Comparison of ENCODE assay signal across 8 mouse cellular contexts in the genomic region with DNA sequence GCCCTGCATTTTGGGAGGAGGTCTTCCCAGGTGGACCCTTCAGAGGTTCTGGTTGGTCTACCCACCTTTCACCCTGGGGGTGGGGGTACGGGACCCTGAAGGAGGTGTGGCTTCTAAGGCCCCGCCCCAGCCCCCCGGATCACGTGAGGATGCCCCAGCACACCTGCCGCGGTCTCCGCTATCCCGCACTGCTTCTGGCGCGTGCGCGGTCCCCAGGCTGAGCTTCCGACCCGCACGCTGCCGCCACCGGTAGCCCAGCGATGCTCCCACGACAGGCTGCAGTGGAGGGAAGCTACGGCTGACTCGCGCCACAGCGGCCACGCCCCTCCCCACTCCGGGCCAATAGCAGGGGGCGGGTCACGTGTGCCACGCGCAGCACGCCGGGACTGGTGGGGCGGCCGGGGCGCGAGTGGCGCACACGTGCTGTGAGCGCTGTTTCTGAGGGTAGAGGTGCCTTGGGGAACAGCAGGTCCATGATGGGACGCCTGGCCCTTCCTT. TPM values are rescaled to one million over a fixed set of nuclear protein-coding genes. Genes with fewer than 3 reads are reported as not detected.
DNase-seq lines count a peak whose midpoint lies in the region; ATAC-seq lines count a peak whose summit lies in the region.

A gene (minus strand): TSS at position 319 of the 498 bp plus-strand sequence.

- ATAC-seq in inflammation-experienced regulatory T-cells, adult 6 months, result peak; percentile 97

- DNase-seq in adrenal gland, adult (ENCODE audit: inconsistent age in 2 of 2, low spot score in 1 of 2), result peak; percentile 92 to 94
- peak; percentile 87 for DNase-seq in embryo, embryonic 10.5 days (ENCODE audit: low spot score)
- peak; percentile 89 for DNase-seq in gastrocnemius, postnatal 14 days
- DNase-seq in left cerebral cortex, postnatal 25 days (ENCODE audit: low spot score in 2 of 2), result peak; percentile 85 to 89
- peak; percentile 89 for DNase-seq in mesoderm, embryonic 11.5 days (ENCODE audit: low read depth, low spot score)
- peak; percentile 91 for DNase-seq in right cerebral cortex, postnatal 4 days
- DNase-seq in yolk sac, embryonic 10.5 days (ENCODE audit: low spot score), result peak; percentile 70

- intact Hi-C loops in gastrocnemius, postnatal 14 days (cut with DNase I; ENCODE audit: low total_unique reads), result no loop called here
- intact Hi-C loops in left cerebral cortex, postnatal 25 days (cut with DNase I), result loop anchor here (2.0 kb wide), 1 partner anchor 22 kb away; no protein-coding TSS in a partner anchor

RNA-seq across cellular contexts. Expression of the gene that starts here (rescaled TPM):
- total RNA-seq in gastrocnemius, postnatal 14 days (2021), result 1 to 10 TPM; 1.2 to 1.6 TPM
- polyA plus RNA-seq in inflammation-experienced regulatory T-cells, adult 6 months (2017; shearing (Covaris generic)), result 1 to 10 TPM; 1.5 to 4.6 (median 2.5) TPM
- total RNA-seq in left cerebral cortex, postnatal 25 days (2021), result 10 to 100 TPM; 11.8 to 12.0 TPM

Comparison
In these comparisons a context has a peak if more than half of its experiments do, and no peak if none do; other contexts are left out.
1. Peak in every context shown above with its lines: DNase-seq and ATAC-seq.
2. RNA of the gene that starts here (total RNA-seq): 11.8 to 12.0 TPM in left cerebral cortex, postnatal 25 days; 1.2 to 1.6 TPM in gastrocnemius, postnatal 14 days; every median in the first group is over 4 times any median in the second.